Mouse (Mus musculus) stomach, postnatal 0 days (tissue): ENCODE measurements around the gene Olfr286.

Source experiments
- CTCF ChIP-seq: IDR thresholded peaks from 2 replicates; pipeline ENCODE4 v1.5.1; 2016; ENCODE audit warnings: antibody characterized with exemption, low read depth, mild to moderate bottlenecking, moderate library complexity
- EP300 ChIP-seq: optimal IDR thresholded peaks from 2 replicates; pipeline ENCODE3; 2016; ENCODE audit warnings: antibody characterized with exemption

DNA sequence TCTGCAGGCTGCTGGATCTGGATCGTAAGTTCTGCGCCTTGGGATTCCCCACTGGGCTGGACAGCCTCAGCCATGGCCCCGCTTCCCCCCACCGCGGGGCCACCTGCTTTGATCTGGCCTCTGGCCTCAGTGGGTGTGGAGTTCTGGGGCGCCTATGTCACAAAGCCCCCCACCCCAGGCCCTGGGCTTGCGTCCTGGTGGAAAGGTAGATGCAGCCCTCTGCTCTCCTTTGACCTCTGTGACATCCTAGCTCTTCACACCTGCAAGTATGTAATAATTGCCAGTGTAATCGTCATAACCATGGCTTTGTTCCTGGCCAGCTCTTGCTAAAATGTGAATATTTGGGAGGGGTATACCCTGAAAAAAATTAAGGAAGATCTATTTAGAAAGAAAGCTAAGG lies 22.9 kb upstream of the Olfr286 start, which contains the start of gene H1fnt:
- no peak for TF ChIP-seq CTCF
- TF ChIP-seq EP300: no peak
